Mouse (Mus musculus): ENCODE measurements around the gene Zfp704.
A peak's percentile ranks its signal among the peaks of the same experiment; 100 is the strongest.

Gene Zfp704

GRCm38 (mm10) chr3:9557778-9558560, 51.9 kb downstream of the Zfp704 start:
- DNase-seq (ENCODE audit: inconsistent ontology term), result no peak

GRCm38 (mm10) chr3:9556137-9556536, 53.7 kb downstream of the Zfp704 start:
- DNase-seq (ENCODE audit: inconsistent ontology term), result no peak

- no peak for DNase-seq (ENCODE audit: inconsistent ontology term)
Measured at GRCm38 (mm10) chr3:9554916-9555315, 55.0 kb downstream of the Zfp704 start.

GRCm38 (mm10) chr3:9552332-9552731, 57.6 kb downstream of the Zfp704 start:
- no peak for DNase-seq (ENCODE audit: inconsistent ontology term)

- no peak for DNase-seq (ENCODE audit: inconsistent ontology term)
Measured at GRCm38 (mm10) chr3:9550930-9551329, 59.0 kb downstream of the Zfp704 start.

- DNase-seq (ENCODE audit: inconsistent ontology term), result no peak
Measured at GRCm38 (mm10) chr3:9549815-9550214, 60.1 kb downstream of the Zfp704 start.

- no peak for DNase-seq (ENCODE audit: inconsistent ontology term)
Measured at GRCm38 (mm10) chr3:9548188-9548587, 61.7 kb downstream of the Zfp704 start.

- DNase-seq (ENCODE audit: inconsistent ontology term), result peak; percentile 71
Measured at GRCm38 (mm10) chr3:9546882-9547620, 62.8 kb downstream of the Zfp704 start.

- DNase-seq (ENCODE audit: inconsistent ontology term), result no peak
Measured at GRCm38 (mm10) chr3:9544421-9544820, 65.5 kb downstream of the Zfp704 start.

- DNase-seq (ENCODE audit: inconsistent ontology term), result no peak
Measured at GRCm38 (mm10) chr3:9543916-9544315, 66.0 kb downstream of the Zfp704 start.

GRCm38 (mm10) chr3:9543463-9543862, 66.4 kb downstream of the Zfp704 start:
- no peak for DNase-seq (ENCODE audit: inconsistent ontology term)

- no peak for DNase-seq (ENCODE audit: inconsistent ontology term)
Measured at GRCm38 (mm10) chr3:9541561-9541960, 68.3 kb downstream of the Zfp704 start.

- DNase-seq (ENCODE audit: inconsistent ontology term), result no peak
Measured at GRCm38 (mm10) chr3:9538510-9538909, 71.4 kb downstream of the Zfp704 start.

GRCm38 (mm10) chr3:9537889-9538288, 72.0 kb downstream of the Zfp704 start:
- DNase-seq (ENCODE audit: inconsistent ontology term), result no peak

GRCm38 (mm10) chr3:9530097-9530780, 79.6 kb downstream of the Zfp704 start:
- DNase-seq (ENCODE audit: inconsistent ontology term), result peak; percentile 92

GRCm38 (mm10) chr3:9524429-9524828, 85.5 kb downstream of the Zfp704 start:
- DNase-seq (ENCODE audit: inconsistent ontology term), result peak; percentile 81

- DNase-seq (ENCODE audit: inconsistent ontology term), result peak; percentile 80
Measured at GRCm38 (mm10) chr3:9523081-9523932, 86.6 kb downstream of the Zfp704 start.

- DNase-seq (ENCODE audit: inconsistent ontology term), result peak; percentile 20
Measured at GRCm38 (mm10) chr3:9522009-9522408, 87.9 kb downstream of the Zfp704 start.

GRCm38 (mm10) chr3:9520728-9521054, 89.2 kb downstream of the Zfp704 start:
- no peak for DNase-seq (ENCODE audit: inconsistent ontology term)

- DNase-seq (ENCODE audit: inconsistent ontology term), result peak; percentile 85
Measured at GRCm38 (mm10) chr3:9520051-9520727, 89.7 kb downstream of the Zfp704 start.

- DNase-seq (ENCODE audit: inconsistent ontology term), result peak; percentile 11
Measured at GRCm38 (mm10) chr3:9519491-9519890, 90.4 kb downstream of the Zfp704 start.

Measured in Muller cell, postnatal 12 days (primary cell).